Mouse (Mus musculus): ENCODE data around the gene Ccl22. TPM values are rescaled to one million over a fixed set of nuclear protein-coding genes. Genes with fewer than 3 reads are reported as not detected.

Gene Ccl22
- 2.1 and 2.4 TPM in 2 replicates for polyA plus RNA-seq (2012; rRNA removed)

GRCm38 (mm10) chr8:94745476-94746184 is at the start of gene Ccl22:
Ccl22 (plus strand) TSS chr8:94745590.

GRCm38 (mm10) chr8:94695994-94696384 is 49.4 kb upstream of the Ccl22 start, which contains the start of gene Pllp:
Pllp (minus strand) TSS chr8:94696278.

GRCm38 (mm10) chr8:94771941-94772670 is 26.7 kb downstream of the Ccl22 start, which contains the start of gene Cx3cl1:
Cx3cl1 (plus strand) TSS chr8:94772009.

Other genes starting within 250 kb of the Ccl22 start
- 48.5 and 51.7 TPM in 2 replicates for gene Cpne2, start 212.6 kb upstream of the Ccl22 start, polyA plus RNA-seq (2012; rRNA removed)
- 7.6 and 8.6 TPM in 2 replicates for gene Rspry1, start 143.7 kb upstream of the Ccl22 start, polyA plus RNA-seq (2012; rRNA removed)
- gene Fam192a, start 143.6 kb upstream of the Ccl22 start, polyA plus RNA-seq (2012; rRNA removed) = 19.5 and 20.3 TPM in 2 replicates
- 112 and 114 TPM in 2 replicates for gene Arl2bp, start 79.0 kb upstream of the Ccl22 start, polyA plus RNA-seq (2012; rRNA removed)
- 27.7 and 33.6 TPM in 2 replicates for gene Pllp, start 49.3 kb upstream of the Ccl22 start, polyA plus RNA-seq (2012; rRNA removed)
- 39.1 and 60.1 TPM in 2 replicates for gene Cx3cl1, start 26.4 kb downstream of the Ccl22 start, polyA plus RNA-seq (2012; rRNA removed)
- gene Ccl17, start 64.9 kb downstream of the Ccl22 start, polyA plus RNA-seq (2012; rRNA removed) = 0.55 and 1.0 TPM in 2 replicates
- gene Coq9, start 92.7 kb downstream of the Ccl22 start, polyA plus RNA-seq (2012; rRNA removed) = 258 and 318 TPM in 2 replicates
- gene Ciapin1, start 92.8 kb downstream of the Ccl22 start, polyA plus RNA-seq (2012; rRNA removed) = 30.7 and 54.7 TPM in 2 replicates
- 89.0 and 119 TPM in 2 replicates for gene Polr2c, start 111.9 kb downstream of the Ccl22 start, polyA plus RNA-seq (2012; rRNA removed)
- gene Dok4, start 130.7 kb downstream of the Ccl22 start, polyA plus RNA-seq (2012; rRNA removed) = 20.1 and 21.0 TPM in 2 replicates
- 37.3 and 55.2 TPM in 2 replicates for gene Ccdc102a, start 172.5 kb downstream of the Ccl22 start, polyA plus RNA-seq (2012; rRNA removed)
- 2.1 and 3.6 TPM in 2 replicates for gene Adgrg5, start 178.1 kb downstream of the Ccl22 start, polyA plus RNA-seq (2012; rRNA removed)
- 361 and 638 TPM in 2 replicates for gene Adgrg1, start 229.2 kb downstream of the Ccl22 start, polyA plus RNA-seq (2012; rRNA removed)

Measured in ovary, adult 2 months (tissue).